Mouse (Mus musculus): ENCODE data around the gene Smtn. TPM values are rescaled to one million over a fixed set of nuclear protein-coding genes. Genes with fewer than 3 reads are reported as not detected.

Smtn gene
- polyA plus RNA-seq, 1 experiment = 14.6 TPM

GRCm38 (mm10) chr11:3487952-3488570 lies 52.4 kb downstream of the Smtn start, which contains the start of gene Pla2g3:
TSS of gene Pla2g3 (plus strand) at chr11:3488284.
- TF ChIP-seq CTCF (IDR thresholded peaks at IDR 0.05; ENCODE audit: extremely low read depth, insufficient read depth, insufficient read length, insufficient replicate concordance) = no peak
- TF ChIP-seq POLR2A (IDR thresholded peaks at IDR 0.05; ENCODE audit: low read depth, low read length) = no peak
- Histone ChIP-seq H3K36me3 (ENCODE audit: control insufficient read depth, insufficient read depth, low read length) (no peaks in the 10 kb centered on the region), H3K27ac (ENCODE audit: insufficient read depth, low read length) (no peak within 1 kb of the TSS), H3K4me1 (ENCODE audit: control insufficient read depth, insufficient read depth, insufficient read length) (no peaks in the 10 kb centered on the region), H3K27me3 (ENCODE audit: control insufficient read depth, insufficient read depth, low read length) (no peaks in the 10 kb centered on the region), H3K4me3 (ENCODE audit: extremely low read depth, insufficient read depth, insufficient read length) (no peak within 1 kb of the TSS)
- DNase-seq (ENCODE audit: low read depth in 1 of 2, low spot score in 2 of 2) = no peak
- 69% methylated on average over 11 of the region's 11 CpGs for WGBS

- no peaks in the 10 kb centered on the region for H3K36me3 ChIP-seq (ENCODE audit: control insufficient read depth, insufficient read depth, low read length)
- H3K27ac ChIP-seq (ENCODE audit: insufficient read depth, low read length) = no peak overlapping the region
- TF ChIP-seq CTCF (IDR thresholded peaks at IDR 0.05; ENCODE audit: extremely low read depth, insufficient read depth, insufficient read length, insufficient replicate concordance) (no peak), POLR2A (IDR thresholded peaks at IDR 0.05; ENCODE audit: low read depth, low read length) (no peak)
- no peak overlapping the region for H3K4me3 ChIP-seq (ENCODE audit: extremely low read depth, insufficient read depth, insufficient read length)
- no peaks in the 10 kb centered on the region for H3K27me3 ChIP-seq (ENCODE audit: control insufficient read depth, insufficient read depth, low read length)
- WGBS = 53% methylated on average over 7 of the region's 7 CpGs
- no peaks in the 10 kb centered on the region for H3K4me1 ChIP-seq (ENCODE audit: control insufficient read depth, insufficient read depth, insufficient read length)
- DNase-seq (ENCODE audit: low read depth in 1 of 2, low spot score in 2 of 2) = no peak
These were observed 54.1 kb downstream of the Smtn start for GRCm38 (mm10) chr11:3486349-3486748.

- no peak overlapping the region for H3K27ac ChIP-seq (ENCODE audit: insufficient read depth, low read length)
- no peaks in the 10 kb centered on the region for H3K27me3 ChIP-seq (ENCODE audit: control insufficient read depth, insufficient read depth, low read length)
- TF ChIP-seq CTCF (IDR thresholded peaks at IDR 0.05; ENCODE audit: extremely low read depth, insufficient read depth, insufficient read length, insufficient replicate concordance) = no peak
- no peak for TF ChIP-seq POLR2A (IDR thresholded peaks at IDR 0.05; ENCODE audit: low read depth, low read length)
- H3K4me1 ChIP-seq (ENCODE audit: control insufficient read depth, insufficient read depth, insufficient read length) = no peaks in the 10 kb centered on the region
- no peak for DNase-seq (ENCODE audit: low read depth in 1 of 2, low spot score in 2 of 2)
- no peaks in the 10 kb centered on the region for H3K36me3 ChIP-seq (ENCODE audit: control insufficient read depth, insufficient read depth, low read length)
- WGBS = 78% methylated on average over 11 of the region's 11 CpGs
- no peak overlapping the region for H3K4me3 ChIP-seq (ENCODE audit: extremely low read depth, insufficient read depth, insufficient read length)
These were observed 56.3 kb downstream of the Smtn start for GRCm38 (mm10) chr11:3483980-3484642.

GRCm38 (mm10) chr11:3475489-3475888 lies 64.9 kb downstream of the Smtn start:
- no peak for TF ChIP-seq CTCF (IDR thresholded peaks at IDR 0.05; ENCODE audit: extremely low read depth, insufficient read depth, insufficient read length, insufficient replicate concordance)
- TF ChIP-seq POLR2A (IDR thresholded peaks at IDR 0.05; ENCODE audit: low read depth, low read length) = no peak
- DNase-seq (ENCODE audit: low read depth in 1 of 2, low spot score in 2 of 2) = no peak
- Histone ChIP-seq H3K27me3 (ENCODE audit: control insufficient read depth, insufficient read depth, low read length) (no peaks in the 10 kb centered on the region), H3K4me1 (ENCODE audit: control insufficient read depth, insufficient read depth, insufficient read length) (no peaks in the 10 kb centered on the region), H3K4me3 (ENCODE audit: extremely low read depth, insufficient read depth, insufficient read length) (no peak overlapping the region), H3K36me3 (ENCODE audit: control insufficient read depth, insufficient read depth, low read length) (no peaks in the 10 kb centered on the region), H3K27ac (ENCODE audit: insufficient read depth, low read length) (no peak overlapping the region)

DNA sequence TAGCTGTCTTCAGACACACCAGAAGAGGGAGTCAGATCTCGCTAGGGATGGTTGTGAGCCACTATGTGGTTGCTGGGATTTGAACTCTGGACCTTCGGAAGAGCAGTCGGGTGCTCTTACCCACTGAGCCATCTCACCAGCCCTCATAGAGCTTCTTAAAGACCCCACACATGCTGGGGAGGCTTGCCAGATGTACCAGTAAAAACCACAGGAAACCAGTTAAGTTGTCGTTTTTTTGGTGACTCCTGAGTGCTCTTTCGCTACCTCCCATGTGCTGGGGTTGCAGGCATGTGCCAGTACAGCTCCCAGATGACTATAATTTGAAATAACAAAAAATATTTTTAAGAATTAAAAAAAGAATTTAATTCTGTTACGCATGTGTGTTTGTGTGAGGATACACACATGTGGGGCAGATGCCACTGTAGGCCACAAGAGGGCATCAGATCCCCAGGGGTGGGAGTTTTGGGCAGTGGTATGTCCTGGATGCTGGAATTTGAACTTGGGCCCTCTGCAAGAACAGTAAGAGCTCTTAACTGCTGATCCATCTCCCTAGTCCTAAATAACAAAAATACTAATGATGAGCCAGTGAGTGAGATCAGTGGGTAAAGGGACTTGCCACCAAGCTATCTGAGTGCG lies 65.8 kb downstream of the Smtn start:
- no peak overlapping the region for H3K27ac ChIP-seq (ENCODE audit: insufficient read depth, low read length)
- no peaks in the 10 kb centered on the region for H3K36me3 ChIP-seq (ENCODE audit: control insufficient read depth, insufficient read depth, low read length)
- H3K4me3 ChIP-seq (ENCODE audit: extremely low read depth, insufficient read depth, insufficient read length) = no peak overlapping the region
- H3K4me1 ChIP-seq (ENCODE audit: control insufficient read depth, insufficient read depth, insufficient read length) = no peaks in the 10 kb centered on the region
- 37% methylated on average over 7 of the region's 7 CpGs for WGBS
- DNase-seq (ENCODE audit: low read depth in 1 of 2, low spot score in 2 of 2) = no peak
- H3K27me3 ChIP-seq (ENCODE audit: control insufficient read depth, insufficient read depth, low read length) = no peaks in the 10 kb centered on the region
- peak; percentile 27; the same call in 1 of the 2 replicates for TF ChIP-seq CTCF (IDR thresholded peaks at IDR 0.05; ENCODE audit: extremely low read depth, insufficient read depth, insufficient read length, insufficient replicate concordance)
- no peak for TF ChIP-seq POLR2A (IDR thresholded peaks at IDR 0.05; ENCODE audit: low read depth, low read length)

- TF ChIP-seq CTCF (IDR thresholded peaks at IDR 0.05; ENCODE audit: extremely low read depth, insufficient read depth, insufficient read length, insufficient replicate concordance) (peak; percentile 84; the same call in 1 of the 2 replicates), POLR2A (IDR thresholded peaks at IDR 0.05; ENCODE audit: low read depth, low read length) (no peak)
- Histone ChIP-seq H3K27me3 (ENCODE audit: control insufficient read depth, insufficient read depth, low read length) (no peaks in the 10 kb centered on the region), H3K4me3 (ENCODE audit: extremely low read depth, insufficient read depth, insufficient read length) (no peak overlapping the region), H3K27ac (ENCODE audit: insufficient read depth, low read length) (no peak overlapping the region), H3K36me3 (ENCODE audit: control insufficient read depth, insufficient read depth, low read length) (no peaks in the 10 kb centered on the region), H3K4me1 (ENCODE audit: control insufficient read depth, insufficient read depth, insufficient read length) (no peaks in the 10 kb centered on the region)
- peak; percentile 28 to 77 for DNase-seq (ENCODE audit: low read depth in 1 of 2, low spot score in 2 of 2)
- WGBS = 34% methylated on average over 1 of the region's 1 CpGs
These were observed 67.9 kb downstream of the Smtn start for GRCm38 (mm10) chr11:3472484-3472883.
